Mouse (Mus musculus): ENCODE measurements at regions not wholly inside any gene's neighbourhood (a gene's known extent, or its start where the extent isn't known, plus 50 kb on each side); places are given as distances from the start of the nearest gene placed in this dataset.
"Not testable (repeated sequence)": the region's sequence is repeated elsewhere in the genome, so short reads cannot be mapped to it uniquely, and the experiment has no call there.

GRCm38 (mm10) chr5:40908803-40909202 lies 799.2 kb downstream of the Rab28 start:
- DNase-seq (ENCODE audit: low spot score) = no peak

GRCm38 (mm10) chr5:40901742-40902141 lies 806.2 kb downstream of the Rab28 start:
- no peak for DNase-seq (ENCODE audit: low spot score)

GRCm38 (mm10) chr5:40882886-40883285 lies 825.1 kb downstream of the Rab28 start:
- no peak for DNase-seq (ENCODE audit: low spot score)

GRCm38 (mm10) chr5:40877756-40878155 lies 830.2 kb downstream of the Rab28 start:
- no peak for DNase-seq (ENCODE audit: low spot score)

GRCm38 (mm10) chr5:40862349-40862748 lies 845.6 kb downstream of the Rab28 start:
- not testable (repeated sequence) for DNase-seq (ENCODE audit: low spot score)

Measured in thymus, postnatal 0 days (tissue).